Mouse (Mus musculus): Measurements from ENCODE around the gene Ifrd1.
"Not testable (repeated sequence)": the region's sequence is repeated elsewhere in the genome, so short reads cannot be mapped to it uniquely, and the experiment has no call there.

Ifrd1 gene

DNA sequence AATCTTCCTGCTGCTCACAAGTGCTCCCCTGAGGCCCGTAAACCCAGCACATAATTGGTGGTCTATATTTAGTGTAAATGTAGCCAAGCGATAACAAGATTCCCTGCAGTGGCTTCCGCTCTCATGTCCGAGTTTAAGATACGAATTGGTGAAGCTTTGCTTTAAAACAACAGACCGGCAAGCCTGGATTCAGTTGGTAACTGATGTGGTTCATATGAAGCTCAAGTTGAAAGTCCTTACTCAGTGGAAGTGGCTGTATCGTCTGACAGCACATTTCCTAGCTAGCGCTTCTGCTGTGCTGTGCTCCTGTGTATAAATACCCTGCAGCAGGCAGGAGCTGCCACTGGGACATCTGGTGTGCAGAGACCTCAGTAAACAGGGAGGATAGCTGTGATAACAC, 49.0 kb downstream of the Ifrd1 start, which contains the start of gene Lsmem1:
Gene Lsmem1, minus strand, starts transcription at position 189 of the 400 bp plus-strand sequence.
- no peak for DNase-seq (ENCODE audit: low spot score in 2 of 2)

DNA sequence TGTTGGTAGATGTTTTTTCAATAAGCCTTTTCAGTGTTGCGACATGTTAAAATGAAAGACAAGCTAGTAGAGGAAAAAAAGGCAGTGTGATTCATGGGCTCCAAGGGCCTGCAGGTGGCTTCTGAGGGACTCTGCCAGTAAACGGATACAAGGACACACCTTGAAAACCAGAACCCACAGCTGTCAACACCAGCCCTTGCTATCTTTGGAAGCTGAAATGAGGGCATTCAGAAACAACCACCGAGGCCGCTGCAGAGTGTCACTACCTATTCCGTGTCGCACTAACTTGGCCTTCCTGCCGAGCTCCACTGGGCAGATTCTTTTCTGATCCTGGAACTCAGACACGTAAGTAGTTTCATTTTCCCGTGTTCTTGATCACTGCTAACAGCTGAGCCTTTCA, 49.9 kb downstream of the Ifrd1 start:
- DNase-seq (ENCODE audit: low spot score in 2 of 2): no peak

DNA sequence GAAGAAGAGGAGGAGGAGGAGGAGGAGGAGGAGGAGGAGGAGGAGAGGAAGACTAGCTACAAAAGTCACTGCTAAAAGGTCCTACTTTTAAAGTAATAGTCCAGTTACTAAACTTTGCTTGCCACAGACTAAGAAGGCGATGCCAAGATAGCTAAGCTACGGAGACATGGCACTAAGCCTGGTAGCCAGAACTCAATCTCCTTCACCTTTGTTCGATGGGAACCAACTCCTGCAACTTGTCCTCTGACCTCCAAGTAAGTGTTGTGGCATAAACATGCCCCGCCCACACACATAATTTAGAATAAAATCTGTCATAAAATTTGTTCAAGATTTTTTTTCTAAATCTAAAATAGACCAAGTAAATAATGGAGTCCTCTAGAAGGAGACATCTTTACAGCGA, 50.3 kb downstream of the Ifrd1 start:
- no peak for DNase-seq (ENCODE audit: low spot score in 2 of 2)

DNA sequence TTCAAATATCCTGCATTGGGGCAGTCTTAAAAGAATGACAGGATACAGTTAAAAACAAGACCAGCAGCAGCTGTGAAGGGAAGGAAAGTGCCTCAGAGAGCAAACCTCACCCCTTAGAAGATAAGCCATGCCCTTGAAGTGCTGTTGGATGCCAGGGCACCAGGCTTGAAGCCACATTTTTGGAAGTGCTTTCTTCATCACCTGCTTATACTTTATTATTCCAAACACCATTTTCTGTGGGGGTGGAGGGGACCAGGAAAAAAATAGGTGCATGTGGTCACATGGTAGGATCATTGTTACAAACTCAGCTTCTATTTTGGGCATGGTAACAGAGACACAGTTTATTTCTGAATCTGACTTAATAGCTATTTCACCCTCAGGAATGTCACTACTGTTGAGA, 50.8 kb downstream of the Ifrd1 start:
- DNase-seq (ENCODE audit: low spot score in 2 of 2): no peak

DNA sequence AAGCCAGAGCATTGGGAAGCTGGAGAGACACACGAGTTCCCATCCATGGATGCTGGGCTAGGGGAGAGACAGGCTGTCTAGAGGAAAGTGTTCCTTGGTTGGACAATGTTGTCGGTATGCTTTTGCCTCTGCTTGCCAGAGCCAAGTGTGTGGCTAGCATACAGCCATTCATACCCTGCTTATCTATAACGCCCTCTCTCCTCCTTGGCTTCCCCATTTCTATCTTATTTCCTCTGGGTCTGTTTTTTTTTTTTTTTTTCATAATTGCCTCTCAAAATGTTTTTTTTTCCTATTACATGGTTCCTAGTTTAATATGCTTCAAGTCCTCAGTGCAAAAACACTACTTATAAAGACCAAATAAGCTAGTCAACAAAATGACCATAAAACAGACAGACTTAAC, 62.8 kb downstream of the Ifrd1 start:
- DNase-seq (ENCODE audit: low spot score in 2 of 2): no peak

DNA sequence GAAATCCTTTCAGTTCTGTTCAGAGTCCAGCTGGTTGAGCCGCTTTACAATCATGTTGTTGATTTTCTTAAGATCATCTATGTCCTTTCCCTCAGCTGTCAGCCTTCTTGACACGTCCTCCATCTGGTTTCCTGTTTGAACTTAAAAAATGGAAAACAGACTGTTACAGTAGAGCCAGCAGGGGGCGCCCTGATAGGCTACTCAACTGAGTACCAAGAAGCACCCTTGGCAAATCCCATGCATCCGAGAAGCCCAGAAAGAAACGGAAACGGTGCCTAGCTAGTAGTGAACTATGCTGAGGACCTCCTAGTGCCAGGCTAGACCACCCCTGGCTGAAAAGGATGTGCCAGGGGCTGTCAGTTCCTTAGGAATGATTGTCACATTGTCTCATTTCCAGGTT, 71.2 kb downstream of the Ifrd1 start:
- DNase-seq (ENCODE audit: low spot score in 2 of 2): no peak

DNA sequence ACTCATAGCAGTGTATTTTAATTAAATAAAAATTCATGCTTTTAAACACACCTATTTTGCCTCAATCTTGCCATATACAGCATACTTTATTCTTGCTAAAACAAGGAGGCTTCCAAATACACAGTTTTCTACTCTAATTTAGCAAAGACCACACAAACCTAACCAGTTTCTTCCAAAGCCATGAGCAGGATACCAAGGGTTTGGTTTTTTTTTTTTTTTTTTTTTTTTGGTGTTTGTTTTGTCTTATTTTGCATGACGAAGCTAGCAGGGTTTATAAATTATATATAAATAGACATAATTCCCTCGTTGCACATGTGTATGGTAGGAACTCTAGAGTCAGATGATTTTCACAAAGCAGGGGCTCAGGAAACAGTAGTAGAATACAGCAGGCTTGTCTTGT, 72.1 kb downstream of the Ifrd1 start:
- no peak for DNase-seq (ENCODE audit: low spot score in 2 of 2)

DNA sequence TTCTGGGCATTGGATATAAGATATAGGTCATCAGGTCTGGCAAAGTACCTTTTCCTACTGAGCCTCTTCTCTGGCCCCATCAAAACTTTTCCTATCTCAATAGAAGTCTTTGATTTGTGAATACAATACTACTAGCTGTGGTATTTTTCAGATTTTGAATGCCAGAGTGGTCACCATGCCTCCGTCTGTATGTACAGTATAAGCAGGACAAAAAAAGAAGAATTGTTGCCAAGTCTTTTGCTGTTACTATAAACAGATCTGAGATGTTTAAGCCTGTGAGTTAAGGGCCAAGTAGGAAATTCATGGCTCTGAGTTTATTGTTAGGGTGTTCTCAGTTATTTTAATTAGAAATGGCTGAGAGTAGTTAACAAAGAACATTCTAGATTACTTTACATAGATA, 73.1 kb downstream of the Ifrd1 start:
- not testable (repeated sequence) for DNase-seq (ENCODE audit: low spot score in 2 of 2)

DNA sequence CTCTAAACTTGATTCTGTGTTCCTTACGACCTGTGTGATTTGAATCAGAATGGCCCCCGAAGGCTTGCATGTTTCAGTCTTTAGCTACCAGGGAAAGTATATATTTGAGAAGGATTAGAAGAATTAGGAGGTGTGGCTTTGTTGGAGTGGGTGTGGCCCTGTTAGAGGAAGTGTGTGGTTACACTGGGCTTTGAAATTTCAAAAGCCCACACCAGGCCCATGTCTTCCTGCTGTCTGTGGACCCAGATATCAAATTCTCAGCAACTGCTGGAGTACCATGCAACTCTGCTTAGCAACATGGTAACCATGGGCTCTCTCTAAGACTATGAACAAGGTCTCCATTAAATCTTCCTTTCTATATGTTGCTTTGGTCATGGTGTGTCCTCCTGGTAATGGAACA, 76.7 kb downstream of the Ifrd1 start:
- DNase-seq (ENCODE audit: low spot score in 2 of 2): no peak

DNA sequence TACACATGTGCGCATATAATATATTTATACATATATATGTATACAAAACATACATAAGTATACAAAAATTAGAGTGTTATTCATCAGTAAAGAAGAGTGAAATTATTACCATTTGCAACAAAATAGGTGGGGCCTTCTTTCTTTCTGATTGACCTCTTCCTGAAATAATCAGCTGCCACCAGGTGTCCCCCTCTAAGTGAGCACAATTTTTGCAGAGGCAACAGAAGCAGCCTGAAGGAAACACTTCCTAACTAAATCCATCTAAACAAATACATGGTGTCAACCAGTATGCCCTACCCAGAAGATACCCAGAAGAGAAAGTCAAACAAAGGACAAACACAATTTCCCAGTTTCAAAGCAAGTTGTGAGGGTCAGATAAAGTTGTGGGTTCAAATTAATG, 78.6 kb downstream of the Ifrd1 start:
- DNase-seq (ENCODE audit: low spot score in 2 of 2): no peak

DNA sequence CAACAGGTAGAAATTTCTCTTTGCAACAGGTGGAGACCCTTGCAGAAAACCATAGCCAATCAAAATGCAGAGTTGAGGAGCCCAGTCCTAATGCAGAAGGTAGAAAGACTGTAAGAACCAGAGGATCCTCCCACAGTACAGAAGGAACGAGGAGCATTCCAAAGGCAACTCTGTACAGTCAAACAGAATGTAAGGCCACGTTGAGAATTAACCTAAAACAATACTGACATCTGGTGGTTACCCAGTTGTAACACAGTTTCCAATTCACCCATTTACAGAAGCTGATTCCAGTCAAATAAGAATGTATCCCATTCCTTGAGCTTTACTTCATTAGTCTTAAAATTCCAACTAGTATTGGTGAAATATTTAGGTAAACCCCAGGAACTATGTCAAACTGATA, 83.7 kb downstream of the Ifrd1 start:
- no peak for DNase-seq (ENCODE audit: low spot score in 2 of 2)

DNA sequence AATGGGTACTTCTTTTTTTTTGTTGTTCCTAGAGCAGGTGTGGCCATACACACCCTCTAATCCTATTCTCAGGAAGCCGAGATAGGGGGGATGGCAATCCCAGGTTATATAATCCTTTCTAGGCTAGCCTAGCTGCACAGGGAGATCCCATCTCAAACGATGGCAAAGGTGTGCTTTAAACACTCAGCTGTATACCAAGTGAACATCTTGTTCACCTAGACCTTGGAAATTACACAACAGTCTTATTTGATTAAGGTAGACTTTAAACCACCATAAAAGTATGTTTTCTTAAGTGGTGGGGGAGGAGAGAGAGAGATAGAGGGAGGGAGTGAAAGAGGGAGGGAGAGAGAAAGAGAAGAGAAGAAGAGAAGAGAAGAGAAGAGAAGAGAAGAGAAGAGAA, 87.5 kb downstream of the Ifrd1 start:
- DNase-seq (ENCODE audit: low spot score in 2 of 2): no peak

DNA sequence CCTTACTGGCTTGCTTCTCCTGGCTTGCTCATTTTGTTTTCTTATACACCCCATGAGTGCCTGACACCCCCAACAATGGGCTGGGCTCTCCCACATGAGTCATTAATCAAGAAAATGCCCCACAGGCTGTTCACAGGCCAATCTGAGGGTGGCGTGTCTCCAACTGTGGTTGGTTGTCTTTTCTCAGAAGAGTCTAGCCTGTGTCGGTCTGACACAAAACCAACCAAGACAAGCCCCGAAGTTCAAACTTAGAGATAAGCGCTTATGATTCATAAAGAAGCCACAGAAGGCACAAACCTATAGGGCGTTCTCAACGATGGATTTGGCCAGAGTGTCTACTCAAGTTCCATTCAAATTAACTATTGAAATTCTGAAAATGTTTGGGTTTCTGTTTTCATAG, 94.1 kb downstream of the Ifrd1 start:
- no peak for DNase-seq (ENCODE audit: low spot score in 2 of 2)

DNA sequence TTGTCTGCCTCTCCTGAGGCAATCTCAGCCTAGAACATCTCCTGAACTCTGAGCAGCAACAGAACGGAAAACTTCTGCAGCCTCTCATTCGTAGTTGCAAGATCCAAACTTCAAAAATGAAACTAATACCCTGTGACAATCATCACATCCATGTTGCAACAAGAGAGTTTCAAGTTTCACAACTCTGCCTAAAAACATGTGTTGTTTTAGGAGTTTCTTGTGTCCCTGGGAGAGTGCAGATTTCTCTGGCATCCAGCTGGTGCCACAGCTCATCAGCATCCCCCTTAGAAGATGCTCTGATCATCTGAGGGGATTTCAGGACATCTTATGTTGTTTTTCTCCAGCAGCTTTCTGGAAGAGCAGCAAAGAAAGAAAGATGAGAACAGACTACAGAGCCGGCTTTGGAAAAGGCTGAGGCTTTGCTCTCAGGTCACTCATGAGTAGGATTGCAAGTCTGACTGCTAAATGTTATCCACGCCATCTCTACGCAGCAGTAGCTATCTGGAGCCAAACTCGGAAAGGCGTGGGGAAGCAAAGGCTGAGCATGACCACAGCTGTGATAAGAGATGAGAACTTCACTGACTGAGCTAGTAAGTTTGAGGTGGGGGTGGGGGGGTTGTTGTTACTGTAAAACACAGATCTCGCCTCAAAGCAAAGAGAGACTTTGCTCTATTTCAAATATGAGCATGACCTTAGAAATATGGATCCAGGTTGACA, 95.8 kb downstream of the Ifrd1 start:
- DNase-seq (ENCODE audit: low spot score in 2 of 2): no peak
